Mouse (Mus musculus) right cerebral cortex, postnatal 36 days (tissue): ENCODE data around the gene Pcbp3.

ENCODE experiments used
- DNase-seq, 2 experiments: peaks; one replicate each; pipeline ENCODE4 v3.0.0; 2022; ENCODE audit warnings: low spot score in 2 of 2, mixed read lengths in 1 of 2

The Pcbp3 gene

GRCm38 (mm10) chr10:76846480-76846879 is 115.2 kb downstream of the Pcbp3 start:
- DNase-seq = no peak

- no peak for DNase-seq
Observed at GRCm38 (mm10) chr10:76844901-76845300, 116.8 kb downstream of the Pcbp3 start.

- no peak for DNase-seq
Observed at GRCm38 (mm10) chr10:76844365-76844764, 117.3 kb downstream of the Pcbp3 start.

- DNase-seq = no peak
Observed at GRCm38 (mm10) chr10:76842087-76842486, 119.6 kb downstream of the Pcbp3 start.

- DNase-seq = no peak
Observed at GRCm38 (mm10) chr10:76841220-76841619, 120.5 kb downstream of the Pcbp3 start.

- no peak for DNase-seq
Observed at GRCm38 (mm10) chr10:76840566-76840965, 121.1 kb downstream of the Pcbp3 start.

- peak; percentile 74 to 76 for DNase-seq
Observed at GRCm38 (mm10) chr10:76835497-76836357, 126.0 kb downstream of the Pcbp3 start.

GRCm38 (mm10) chr10:76832841-76833240 is 128.8 kb downstream of the Pcbp3 start:
- DNase-seq = no peak

- DNase-seq = no peak
Observed at GRCm38 (mm10) chr10:76831915-76832314, 129.8 kb downstream of the Pcbp3 start.

- DNase-seq = no peak
Observed at GRCm38 (mm10) chr10:76831151-76831550, 130.5 kb downstream of the Pcbp3 start.

- no peak for DNase-seq
Observed at GRCm38 (mm10) chr10:76828936-76829335, 132.8 kb downstream of the Pcbp3 start.

GRCm38 (mm10) chr10:76822698-76823097 is 139.0 kb downstream of the Pcbp3 start:
- DNase-seq = no peak

GRCm38 (mm10) chr10:76819321-76819720 is 142.4 kb downstream of the Pcbp3 start:
- DNase-seq = no peak

- DNase-seq = no peak
Observed at GRCm38 (mm10) chr10:76818337-76818736, 143.3 kb downstream of the Pcbp3 start.

- DNase-seq = no peak
Observed at GRCm38 (mm10) chr10:76816930-76817329, 144.8 kb downstream of the Pcbp3 start.

- peak in 1 of 2 experiments; percentile 28 for DNase-seq
Observed at GRCm38 (mm10) chr10:76816436-76816835, 145.3 kb downstream of the Pcbp3 start.

GRCm38 (mm10) chr10:76815481-76815880 is 146.2 kb downstream of the Pcbp3 start:
- no peak for DNase-seq

GRCm38 (mm10) chr10:76814811-76815210 is 146.9 kb downstream of the Pcbp3 start:
- no peak for DNase-seq

GRCm38 (mm10) chr10:76809916-76810660 is 151.6 kb downstream of the Pcbp3 start:
- no peak for DNase-seq

GRCm38 (mm10) chr10:76809439-76809838 is 152.2 kb downstream of the Pcbp3 start:
- no peak for DNase-seq

- no peak for DNase-seq
Observed at GRCm38 (mm10) chr10:76808446-76809400, 153.0 kb downstream of the Pcbp3 start.

GRCm38 (mm10) chr10:76802500-76802885 is 159.2 kb downstream of the Pcbp3 start:
- DNase-seq = no peak
